Mouse (Mus musculus) cerebellum, adult 18-20 months (tissue): ENCODE results near the gene Mertk.

Experiments used
- DNase-seq, 2 experiments: peaks; one replicate each; pipeline ENCODE4 v3.0.0; 2021

Gene Mertk

GRCm38 (mm10) chr2:128726067-128726466 is 27.3 kb downstream of the Mertk start:
- no peak for DNase-seq

GRCm38 (mm10) chr2:128726626-128727025 is 27.9 kb downstream of the Mertk start:
- no peak for DNase-seq

- DNase-seq, result no peak
Measured at GRCm38 (mm10) chr2:128727552-128727951, 28.8 kb downstream of the Mertk start.

GRCm38 (mm10) chr2:128728066-128728465 is 29.3 kb downstream of the Mertk start:
- DNase-seq, result no peak

- no peak for DNase-seq
Measured at GRCm38 (mm10) chr2:128729141-128729540, 30.4 kb downstream of the Mertk start.

- DNase-seq, result no peak
Measured at GRCm38 (mm10) chr2:128731514-128731913, 32.8 kb downstream of the Mertk start.

- no peak for DNase-seq
Measured at GRCm38 (mm10) chr2:128731951-128732350, 33.2 kb downstream of the Mertk start.

GRCm38 (mm10) chr2:128735089-128735488 is 36.3 kb downstream of the Mertk start:
- DNase-seq, result no peak

GRCm38 (mm10) chr2:128737051-128737450 is 38.3 kb downstream of the Mertk start:
- no peak for DNase-seq

- DNase-seq, result peak in 1 of 2 experiments; percentile 10
Measured at GRCm38 (mm10) chr2:128737796-128738195, 39.0 kb downstream of the Mertk start.

- peak; percentile 52 to 53 for DNase-seq
Measured at GRCm38 (mm10) chr2:128738725-128739258, 40.0 kb downstream of the Mertk start.

- no peak for DNase-seq
Measured at GRCm38 (mm10) chr2:128745879-128746620, 47.3 kb downstream of the Mertk start.

GRCm38 (mm10) chr2:128746621-128747151 is 47.9 kb downstream of the Mertk start:
- DNase-seq, result no peak

- no peak for DNase-seq
Measured at GRCm38 (mm10) chr2:128747433-128748028, 48.8 kb downstream of the Mertk start.

GRCm38 (mm10) chr2:128748171-128748570 is 49.4 kb downstream of the Mertk start:
- no peak for DNase-seq

GRCm38 (mm10) chr2:128751030-128751429 is 52.3 kb downstream of the Mertk start:
- no peak for DNase-seq

GRCm38 (mm10) chr2:128753295-128753873 is 54.6 kb downstream of the Mertk start:
- DNase-seq, result no peak

GRCm38 (mm10) chr2:128755149-128755691 is 56.5 kb downstream of the Mertk start:
- no peak for DNase-seq

GRCm38 (mm10) chr2:128758724-128759340 is 60.1 kb downstream of the Mertk start:
- DNase-seq, result no peak

GRCm38 (mm10) chr2:128762008-128762407 is 63.3 kb downstream of the Mertk start:
- no peak for DNase-seq

- DNase-seq, result no peak
Measured at GRCm38 (mm10) chr2:128765787-128766186, 67.0 kb downstream of the Mertk start.

- DNase-seq, result no peak
Measured at GRCm38 (mm10) chr2:128768545-128769247, 69.9 kb downstream of the Mertk start.
